Mouse (Mus musculus) liver, postnatal 0 days (tissue): ENCODE data around the gene Sccpdh.
"Not testable (repeated sequence)": the region's sequence is repeated elsewhere in the genome, so short reads cannot be mapped to it uniquely, and the experiment has no call there.

Experiments
- CTCF ChIP-seq: sonication (generic); IDR thresholded peaks from 2 replicates; pipeline ENCODE4 v1.5.1; 2016; ENCODE audit warnings: antibody characterized with exemption, low read depth
- EP300 ChIP-seq: IDR thresholded peaks from 2 replicates; pipeline ENCODE4 v1.6.1; 2016; ENCODE audit warnings: antibody characterized with exemption, low read depth, mild to moderate bottlenecking

DNA sequence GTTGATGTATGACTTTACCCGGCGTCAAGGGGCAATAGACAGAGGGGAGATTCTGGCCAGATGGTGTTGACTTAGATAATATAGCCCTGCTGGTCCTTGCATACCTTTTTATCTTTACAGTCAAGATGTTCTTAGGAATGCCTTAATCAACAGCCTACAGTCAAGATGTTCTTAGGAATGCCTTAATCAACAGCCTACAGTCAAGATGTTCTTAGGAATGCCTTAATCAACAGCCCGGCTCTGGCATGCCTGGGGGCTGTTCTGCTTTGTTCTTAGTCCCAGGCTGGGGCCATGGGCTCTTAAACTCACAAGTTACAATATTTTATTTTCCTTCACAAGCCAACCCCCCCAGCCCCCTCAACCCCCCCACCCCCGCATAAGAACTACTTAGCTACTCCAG lies 47.3 kb downstream of the Sccpdh start:
- TF ChIP-seq CTCF, EP300: not testable (repeated sequence)
